Mouse (Mus musculus): ENCODE data around the gene Unc5cl. TPM values are rescaled to one million over a fixed set of nuclear protein-coding genes. Genes with fewer than 3 reads are reported as not detected.

Gene Unc5cl
- polyA plus RNA-seq, 1 experiment from 2014 or later = 0.50 TPM

- DNase-seq (ENCODE audit: low spot score) (no peak), ATAC-seq (no peak)
- Histone ChIP-seq H3K27ac (ENCODE audit: low read depth, low read length) (no peak overlapping the region), H3K4me2 (ENCODE audit: low read length) (no peak overlapping the region), H3K27me3 (replicated peaks; ENCODE audit: control insufficient read depth, insufficient read depth, low read length) (no peaks in the 10 kb centered on the region), H3K4me1 (ENCODE audit: control insufficient read depth, insufficient read depth, low read length) (0 out of 2 replicates have a peak, but pooled peaks cover 7% of the 10 kb centered on the region), H3K9me3 (replicated peaks; ENCODE audit: control insufficient read depth, low read length) (no peaks in the 10 kb centered on the region), H3K4me3 (ENCODE audit: low read depth, low read length) (no peak overlapping the region), H3K9ac (ENCODE audit: low read length) (no peak overlapping the region), H3K36me3 (ENCODE audit: control insufficient read depth, insufficient read depth, low read length) (no peaks in the 10 kb centered on the region)
- 75% methylated on average over 7 of the region's 7 CpGs for WGBS
Measured at GRCm38 (mm10) chr17:48500846-48501445, 46.2 kb downstream of the Unc5cl start.

GRCm38 (mm10) chr17:48505006-48505405, 50.3 kb downstream of the Unc5cl start:
- H3K4me1 ChIP-seq (ENCODE audit: control insufficient read depth, insufficient read depth, low read length) = 0 out of 2 replicates have a peak, but pooled peaks cover 7% of the 10 kb centered on the region
- peak; percentile 42 for DNase-seq (ENCODE audit: low spot score)

DNA sequence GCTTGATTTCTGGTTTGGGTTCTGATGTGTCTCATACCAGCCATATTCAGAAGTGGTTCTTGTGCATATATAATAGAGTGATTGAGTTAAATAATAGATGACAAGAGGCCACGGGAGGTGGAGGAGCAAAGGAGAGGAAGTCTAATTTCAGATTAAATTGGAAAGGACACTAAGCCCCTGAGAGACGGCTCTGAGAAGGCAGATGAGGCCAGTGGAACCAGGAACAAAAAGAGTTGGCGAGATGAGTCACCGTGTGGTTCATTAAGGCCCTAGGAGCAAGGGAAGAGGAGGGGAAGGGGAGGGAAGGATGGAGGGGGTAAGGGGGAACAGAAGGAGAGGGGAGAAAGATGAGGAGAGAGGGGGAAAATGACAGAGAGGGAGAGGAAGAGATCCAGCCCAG, 52.3 kb downstream of the Unc5cl start:
- WGBS = 24% methylated on average over 4 of the region's 4 CpGs
- Histone ChIP-seq H3K4me3 (ENCODE audit: low read depth, low read length) (no peak overlapping the region), H3K4me1 (ENCODE audit: control insufficient read depth, insufficient read depth, low read length) (peaks cover 7% of the 10 kb centered on the region; the same call in 1 of the 2 replicates), H3K4me2 (ENCODE audit: low read length) (no peak overlapping the region), H3K9ac (ENCODE audit: low read length) (no peak overlapping the region), H3K27ac (ENCODE audit: low read depth, low read length) (no peak overlapping the region), H3K9me3 (replicated peaks; ENCODE audit: control insufficient read depth, low read length) (no peaks in the 10 kb centered on the region), H3K36me3 (ENCODE audit: control insufficient read depth, insufficient read depth, low read length) (no peaks in the 10 kb centered on the region), H3K27me3 (replicated peaks; ENCODE audit: control insufficient read depth, insufficient read depth, low read length) (no peaks in the 10 kb centered on the region)
- ATAC-seq = no peak
- no peak for DNase-seq (ENCODE audit: low spot score)

More at GRCm38 (mm10) chr17:48505006-48505405, 50.3 kb downstream of the Unc5cl start:
- WGBS = 1% methylated on average over 3 of the region's 3 CpGs
- no peak overlapping the region for H3K9ac ChIP-seq (ENCODE audit: low read length)
- H3K4me3 ChIP-seq (ENCODE audit: low read depth, low read length) = no peak overlapping the region
- no peak for ATAC-seq
- H3K36me3 ChIP-seq (ENCODE audit: control insufficient read depth, insufficient read depth, low read length) = no peaks in the 10 kb centered on the region
- H3K27ac ChIP-seq (ENCODE audit: low read depth, low read length) = peak overlapping the region; percentile 44; the same call in 1 of the 2 replicates
- H3K9me3 ChIP-seq (replicated peaks; ENCODE audit: control insufficient read depth, low read length) = no peaks in the 10 kb centered on the region
- H3K4me2 ChIP-seq (ENCODE audit: low read length) = no peak overlapping the region
- no peaks in the 10 kb centered on the region for H3K27me3 ChIP-seq (replicated peaks; ENCODE audit: control insufficient read depth, insufficient read depth, low read length)

- Histone ChIP-seq H3K9me3 (replicated peaks; ENCODE audit: control insufficient read depth, low read length) (no peaks in the 10 kb centered on the region), H3K4me3 (ENCODE audit: low read depth, low read length) (no peak overlapping the region), H3K27ac (ENCODE audit: low read depth, low read length) (no peak overlapping the region), H3K36me3 (ENCODE audit: control insufficient read depth, insufficient read depth, low read length) (no peaks in the 10 kb centered on the region), H3K4me1 (ENCODE audit: control insufficient read depth, insufficient read depth, low read length) (peaks cover 14% of the 10 kb centered on the region), H3K9ac (ENCODE audit: low read length) (no peak overlapping the region), H3K27me3 (replicated peaks; ENCODE audit: control insufficient read depth, insufficient read depth, low read length) (no peaks in the 10 kb centered on the region), H3K4me2 (ENCODE audit: low read length) (no peak overlapping the region)
- DNase-seq (ENCODE audit: low spot score) (no peak), ATAC-seq (no peak)
- 87% methylated on average over 4 of the region's 4 CpGs for WGBS
Measured at GRCm38 (mm10) chr17:48509596-48509995, 54.9 kb downstream of the Unc5cl start.

- WGBS = 32% methylated on average over 18 of the region's 18 CpGs
- peaks cover 8% of the 10 kb centered on the region for H3K4me1 ChIP-seq (ENCODE audit: control insufficient read depth, insufficient read depth, low read length)
- 0 out of 2 replicates have a peak overlapping the region, but pooled peaks have one; percentile 5 for H3K9ac ChIP-seq (ENCODE audit: low read length)
- peak; percentile 74 for DNase-seq (ENCODE audit: low spot score)
- H3K4me2 ChIP-seq (ENCODE audit: low read length) = peak overlapping the region; percentile 20; the same call in 1 of the 2 replicates
- H3K36me3 ChIP-seq (ENCODE audit: control insufficient read depth, insufficient read depth, low read length) = no peaks in the 10 kb centered on the region
- no peaks in the 10 kb centered on the region for H3K27me3 ChIP-seq (replicated peaks; ENCODE audit: control insufficient read depth, insufficient read depth, low read length)
- no peaks in the 10 kb centered on the region for H3K9me3 ChIP-seq (replicated peaks; ENCODE audit: control insufficient read depth, low read length)
- H3K27ac ChIP-seq (ENCODE audit: low read depth, low read length) = peak overlapping the region; percentile 27; the same call in 1 of the 2 replicates
- H3K4me3 ChIP-seq (ENCODE audit: low read depth, low read length) = no peak overlapping the region
- peak; percentile 97 for ATAC-seq
Measured at GRCm38 (mm10) chr17:48512614-48513281, 58.0 kb downstream of the Unc5cl start.

GRCm38 (mm10) chr17:48514613-48515012, 59.9 kb downstream of the Unc5cl start:
- no peak for ATAC-seq
- 63% methylated on average over 4 of the region's 4 CpGs for WGBS
- H3K36me3 ChIP-seq (ENCODE audit: control insufficient read depth, insufficient read depth, low read length) = no peaks in the 10 kb centered on the region
- no peaks in the 10 kb centered on the region for H3K9me3 ChIP-seq (replicated peaks; ENCODE audit: control insufficient read depth, low read length)
- H3K9ac ChIP-seq (ENCODE audit: low read length) = no peak overlapping the region
- no peak overlapping the region for H3K4me3 ChIP-seq (ENCODE audit: low read depth, low read length)
- H3K27ac ChIP-seq (ENCODE audit: low read depth, low read length) = no peak overlapping the region
- peaks cover 8% of the 10 kb centered on the region for H3K4me1 ChIP-seq (ENCODE audit: control insufficient read depth, insufficient read depth, low read length)
- H3K27me3 ChIP-seq (replicated peaks; ENCODE audit: control insufficient read depth, insufficient read depth, low read length) = no peaks in the 10 kb centered on the region
- no peak overlapping the region for H3K4me2 ChIP-seq (ENCODE audit: low read length)
- DNase-seq (ENCODE audit: low spot score) = no peak

- no peaks in the 10 kb centered on the region for H3K27me3 ChIP-seq (replicated peaks; ENCODE audit: control insufficient read depth, insufficient read depth, low read length)
- no peaks in the 10 kb centered on the region for H3K4me1 ChIP-seq (ENCODE audit: control insufficient read depth, insufficient read depth, low read length)
- no peaks in the 10 kb centered on the region for H3K36me3 ChIP-seq (ENCODE audit: control insufficient read depth, insufficient read depth, low read length)
- WGBS = 81% methylated on average over 7 of the region's 7 CpGs
- no peak overlapping the region for H3K27ac ChIP-seq (ENCODE audit: low read depth, low read length)
- H3K9ac ChIP-seq (ENCODE audit: low read length) = no peak overlapping the region
- ATAC-seq (no peak), DNase-seq (ENCODE audit: low spot score) (no peak)
- H3K4me2 ChIP-seq (ENCODE audit: low read length) = no peak overlapping the region
- H3K9me3 ChIP-seq (replicated peaks; ENCODE audit: control insufficient read depth, low read length) = no peaks in the 10 kb centered on the region
- no peak overlapping the region for H3K4me3 ChIP-seq (ENCODE audit: low read depth, low read length)
Measured at GRCm38 (mm10) chr17:48519046-48519445, 64.3 kb downstream of the Unc5cl start.

DNA sequence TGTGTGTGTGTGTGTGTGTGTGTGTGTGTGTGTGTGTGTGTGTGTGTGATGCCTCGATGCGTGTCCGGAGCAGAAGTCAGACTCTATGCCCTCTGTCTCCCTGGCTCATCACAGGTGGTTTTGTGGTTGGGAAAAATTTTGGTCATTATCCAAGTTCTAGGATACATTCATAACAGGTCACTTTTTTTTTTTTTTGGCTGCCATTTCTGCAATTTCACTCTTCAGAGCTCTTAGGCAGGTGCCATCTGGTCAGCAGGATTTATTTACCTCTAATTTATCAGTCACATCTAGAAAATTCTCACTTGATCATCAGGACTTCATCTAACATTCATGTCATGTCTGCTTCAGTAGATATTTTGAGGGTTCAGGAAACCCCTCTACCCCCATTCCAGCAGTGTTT, 65.7 kb downstream of the Unc5cl start:
- Histone ChIP-seq H3K9me3 (replicated peaks; ENCODE audit: control insufficient read depth, low read length) (no peaks in the 10 kb centered on the region), H3K27ac (ENCODE audit: low read depth, low read length) (no peak overlapping the region), H3K4me1 (ENCODE audit: control insufficient read depth, insufficient read depth, low read length) (no peaks in the 10 kb centered on the region), H3K4me3 (ENCODE audit: low read depth, low read length) (no peak overlapping the region), H3K27me3 (replicated peaks; ENCODE audit: control insufficient read depth, insufficient read depth, low read length) (no peaks in the 10 kb centered on the region), H3K4me2 (ENCODE audit: low read length) (no peak overlapping the region), H3K9ac (ENCODE audit: low read length) (no peak overlapping the region), H3K36me3 (ENCODE audit: control insufficient read depth, insufficient read depth, low read length) (no peaks in the 10 kb centered on the region)
- ATAC-seq = no peak
- 98% methylated on average over 3 of the region's 3 CpGs for WGBS
- no peak for DNase-seq (ENCODE audit: low spot score)

DNA sequence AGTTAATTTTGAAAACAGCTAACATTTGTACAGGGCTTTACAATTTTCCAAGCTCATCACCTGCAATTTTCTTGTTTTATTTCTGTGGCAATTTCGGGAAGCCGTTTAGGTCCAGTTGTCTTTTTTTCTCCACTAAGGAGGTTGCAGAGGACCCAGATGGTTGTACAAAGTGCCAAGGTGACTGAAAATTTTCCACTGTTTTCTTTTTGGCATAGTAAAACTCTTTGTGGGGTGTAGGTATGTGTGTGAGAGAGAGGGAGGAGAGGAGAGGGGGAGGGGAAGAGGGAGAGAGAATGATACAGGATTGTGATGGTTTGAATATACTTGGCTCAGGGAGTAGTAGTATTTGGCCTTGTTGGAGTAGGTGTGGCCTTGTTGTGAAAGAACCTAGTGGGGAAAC, 68.4 kb downstream of the Unc5cl start:
- H3K9ac ChIP-seq (ENCODE audit: low read length) = no peak overlapping the region
- no peaks in the 10 kb centered on the region for H3K36me3 ChIP-seq (ENCODE audit: control insufficient read depth, insufficient read depth, low read length)
- DNase-seq (ENCODE audit: low spot score) (no peak), ATAC-seq (no peak)
- no peaks in the 10 kb centered on the region for H3K4me1 ChIP-seq (ENCODE audit: control insufficient read depth, insufficient read depth, low read length)
- no peak overlapping the region for H3K4me3 ChIP-seq (ENCODE audit: low read depth, low read length)
- H3K27me3 ChIP-seq (replicated peaks; ENCODE audit: control insufficient read depth, insufficient read depth, low read length) = no peaks in the 10 kb centered on the region
- H3K9me3 ChIP-seq (replicated peaks; ENCODE audit: control insufficient read depth, low read length) = no peaks in the 10 kb centered on the region
- no peak overlapping the region for H3K27ac ChIP-seq (ENCODE audit: low read depth, low read length)
- 99% methylated on average over 2 of the region's 2 CpGs for WGBS
- H3K4me2 ChIP-seq (ENCODE audit: low read length) = no peak overlapping the region

Measured in forebrain, embryonic 14.5 days (tissue).